Mouse (Mus musculus) forebrain, postnatal 0 days (tissue): ENCODE results near the gene Ankrd12. TPM values are rescaled to one million over a fixed set of nuclear protein-coding genes. Genes with fewer than 3 reads are reported as not detected.
A peak's percentile ranks its signal among the peaks of the same experiment; 100 is the strongest.
"Not testable (repeated sequence)": the region's sequence is repeated elsewhere in the genome, so short reads cannot be mapped to it uniquely, and the experiment has no call there.

Source experiments
- ATAC-seq: fragments of 200-750 bp; cut with Nextera tagmentation; 2 replicates; pipeline ENCODE4 v1.8.0; 2017; ENCODE audit warnings: mild to moderate bottlenecking, moderate library complexity
- DNase-seq: peaks from one replicate; pipeline ENCODE4 v3.0.0-alpha.2; 2015
- H3K27ac ChIP-seq: fragments of 300-500 bp; sonication (generic); 2 replicates; pipeline ENCODE4 v1.5.1; 2014; ENCODE audit warnings: low read depth, mild to moderate bottlenecking, antibody characterized with exemption, low read length, moderate library complexity, mixed read lengths
- H3K27me3 ChIP-seq: fragments of 300-500 bp; sonication (generic); 2 replicates; pipeline ENCODE4 v1.6.1; 2014; ENCODE audit warnings: mild to moderate bottlenecking, low read length, mixed read lengths; ENCODE audit not compliant: insufficient read depth
- H3K36me3 ChIP-seq: fragments of 300-500 bp; sonication (generic); 2 replicates; pipeline ENCODE4 v1.6.1; 2014; ENCODE audit warnings: mild to moderate bottlenecking, moderate library complexity; ENCODE audit not compliant: insufficient read depth
- H3K4me1 ChIP-seq: fragments of 300-500 bp; sonication (generic); 2 replicates; pipeline ENCODE4 v1.6.1; 2014; ENCODE audit warnings: antibody characterized with exemption; ENCODE audit not compliant: insufficient read depth
- H3K4me2 ChIP-seq: fragments of 300-500 bp; sonication (generic); 2 replicates; pipeline ENCODE4 v1.6.1; 2014; ENCODE audit warnings: low read depth, mild to moderate bottlenecking, moderate library complexity
- H3K4me3 ChIP-seq: fragments of 300-500 bp; sonication (generic); 2 replicates; pipeline ENCODE4 v1.5.1; 2014; ENCODE audit warnings: low read depth, low read length, mixed read lengths
- H3K9ac ChIP-seq: fragments of 300-500 bp; sonication (generic); 2 replicates; pipeline ENCODE4 v1.6.1; 2014; ENCODE audit warnings: mild to moderate bottlenecking
- H3K9me3 ChIP-seq: fragments of 300-500 bp; sonication (generic); 2 replicates; pipeline ENCODE4 v1.6.1; 2016; ENCODE audit warnings: low read length
- CTCF ChIP-seq: sonication (generic); IDR thresholded peaks from 2 replicates; pipeline ENCODE4 v1.5.1; 2016; ENCODE audit warnings: antibody characterized with exemption, control low read depth, low read depth
- WGBS: fragments of 180-500 bp; shearing (Covaris S2); extraction: QIAGEN DNeasy Blood & Tissue Kit; methylation state at CpG from one replicate; pipeline ENCODE4 v1.1.7; 2014; 5-methylcytosine and 5-hydroxymethylcytosine counted together
- polyA plus RNA-seq: library from polyadenylated mRNA; unstranded; fragments of >200 nt; fragmentation: Nextera tagmentation; extraction: Ambion mirVana; gene quantifications from 2 replicates; pipeline ENCODE4 v1.2.1, GENCODE M21; 2015
- total RNA-seq: library from RNA; depleted of rRNA; stranded (reverse); fragments of >200 nt; gene quantifications from 2 replicates; pipeline ENCODE4 v1.2.3, GENCODE M21; 2014

Ankrd12 gene
- total and polyA plus RNA-seq, 2 experiments from 2014 or later: 74.7 to 207 TPM

- no peaks in the 10 kb centered on the region for H3K9me3 ChIP-seq
- no peaks in the 10 kb centered on the region for H3K4me1 ChIP-seq
- DNase-seq (no peak), ATAC-seq (no peak)
- H3K27me3 ChIP-seq: no peaks in the 10 kb centered on the region
- no peak overlapping the region for H3K27ac ChIP-seq
- no peak overlapping the region for H3K9ac ChIP-seq
- H3K4me2 ChIP-seq: no peak overlapping the region
- H3K36me3 ChIP-seq: no peaks in the 10 kb centered on the region
- 88% methylated on average over 2 of the region's 2 CpGs for WGBS
- no peak for TF ChIP-seq CTCF
- no peak overlapping the region for H3K4me3 ChIP-seq
Measured at GRCm38 (mm10) chr17:66007473-66007872, 69.4 kb downstream of the Ankrd12 start.

DNA sequence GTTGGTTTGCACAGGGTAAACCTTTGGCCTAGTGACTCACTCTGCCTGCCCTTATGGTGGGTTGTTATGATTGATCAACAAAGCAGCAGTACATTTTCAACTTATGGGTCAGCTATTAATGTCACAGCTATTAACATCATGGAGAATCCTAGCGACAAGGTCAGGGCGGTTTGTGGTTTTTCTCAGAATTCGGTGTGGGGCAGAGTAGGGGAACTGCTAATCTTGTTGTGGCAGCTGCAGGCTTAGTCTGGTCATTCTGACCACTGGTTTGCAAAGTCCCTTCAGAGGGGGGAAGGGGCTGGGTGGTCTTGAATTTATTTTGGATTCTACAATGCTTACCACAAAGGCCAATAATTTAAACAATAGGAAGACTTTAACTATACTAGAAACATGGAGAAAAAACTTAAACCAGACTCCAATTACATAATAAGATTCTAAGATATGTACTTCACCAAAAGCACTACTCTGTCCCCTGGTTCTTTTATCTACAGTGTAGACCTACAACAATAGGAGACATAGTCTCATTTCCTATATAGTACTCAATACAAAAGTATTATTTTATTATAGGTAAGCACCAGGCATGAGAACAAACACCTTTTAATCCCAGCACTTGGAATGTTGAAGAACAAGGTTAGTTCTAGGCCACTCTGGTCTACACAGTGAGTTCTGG, 88.6 kb downstream of the Ankrd12 start:
- WGBS: 94% methylated on average over 3 of the region's 3 CpGs
- no peak overlapping the region for H3K4me2 ChIP-seq
- H3K4me1 ChIP-seq: no peaks in the 10 kb centered on the region
- no peak for TF ChIP-seq CTCF
- H3K9me3 ChIP-seq: no peaks in the 10 kb centered on the region
- no peak for DNase-seq
- ATAC-seq: no peak
- H3K9ac ChIP-seq: no peak overlapping the region
- H3K27me3 ChIP-seq: no peaks in the 10 kb centered on the region
- H3K36me3 ChIP-seq: peaks cover 21% of the 10 kb centered on the region
- no peak overlapping the region for H3K4me3 ChIP-seq
- H3K27ac ChIP-seq: no peak overlapping the region

- not testable (repeated sequence) for H3K4me1 ChIP-seq, ATAC-seq, DNase-seq, H3K27ac ChIP-seq, H3K4me3 ChIP-seq, H3K9me3 ChIP-seq, H3K27me3 ChIP-seq, H3K4me2 ChIP-seq, H3K9ac ChIP-seq
- peaks cover 36% of the 10 kb centered on the region for H3K36me3 ChIP-seq
Measured at GRCm38 (mm10) chr17:65976720-65977119, 100.2 kb downstream of the Ankrd12 start.

GRCm38 (mm10) chr17:65967751-65968150, 109.1 kb downstream of the Ankrd12 start:
- DNase-seq (no peak), ATAC-seq (no peak)
- H3K27me3 ChIP-seq: no peaks in the 10 kb centered on the region
- no peaks in the 10 kb centered on the region for H3K4me1 ChIP-seq
- peaks cover 11% of the 10 kb centered on the region for H3K36me3 ChIP-seq
- H3K9ac ChIP-seq: no peak overlapping the region
- H3K9me3 ChIP-seq: no peaks in the 10 kb centered on the region
- TF ChIP-seq CTCF: no peak
- H3K4me3 ChIP-seq: no peak overlapping the region
- H3K4me2 ChIP-seq: no peak overlapping the region
- 56% methylated on average over 11 of the region's 11 CpGs for WGBS
- no peak overlapping the region for H3K27ac ChIP-seq

DNA sequence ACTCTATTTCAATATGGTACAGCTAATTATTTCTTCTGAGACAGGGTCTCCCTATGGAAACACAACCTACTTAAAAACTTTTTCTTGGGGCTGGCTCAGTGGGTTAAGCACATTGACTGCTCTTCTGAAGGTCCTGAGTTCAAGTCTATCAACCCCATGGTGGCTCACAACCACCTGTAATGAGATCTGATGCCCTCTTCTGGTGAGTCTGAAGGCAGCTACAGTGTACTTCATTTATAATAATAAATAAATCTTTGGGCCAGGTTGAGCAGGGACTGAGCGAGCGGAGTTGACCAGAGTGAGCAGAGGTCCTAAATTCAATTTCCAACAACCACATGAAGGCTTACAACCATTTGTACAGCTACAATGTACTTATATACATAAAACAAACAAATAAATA, 114.6 kb downstream of the Ankrd12 start:
- ATAC-seq: no peak
- no peaks in the 10 kb centered on the region for H3K9me3 ChIP-seq
- H3K36me3 ChIP-seq: peaks cover 4% of the 10 kb centered on the region; the same call in 1 of the 2 replicates
- H3K4me2 ChIP-seq: no peak overlapping the region
- DNase-seq: no peak
- no peak overlapping the region for H3K4me3 ChIP-seq
- H3K27me3 ChIP-seq: no peaks in the 10 kb centered on the region
- 94% methylated on average over 2 of the region's 2 CpGs for WGBS
- H3K4me1 ChIP-seq: no peaks in the 10 kb centered on the region
- no peak overlapping the region for H3K9ac ChIP-seq
- no peak for TF ChIP-seq CTCF
- H3K27ac ChIP-seq: no peak overlapping the region

DNA sequence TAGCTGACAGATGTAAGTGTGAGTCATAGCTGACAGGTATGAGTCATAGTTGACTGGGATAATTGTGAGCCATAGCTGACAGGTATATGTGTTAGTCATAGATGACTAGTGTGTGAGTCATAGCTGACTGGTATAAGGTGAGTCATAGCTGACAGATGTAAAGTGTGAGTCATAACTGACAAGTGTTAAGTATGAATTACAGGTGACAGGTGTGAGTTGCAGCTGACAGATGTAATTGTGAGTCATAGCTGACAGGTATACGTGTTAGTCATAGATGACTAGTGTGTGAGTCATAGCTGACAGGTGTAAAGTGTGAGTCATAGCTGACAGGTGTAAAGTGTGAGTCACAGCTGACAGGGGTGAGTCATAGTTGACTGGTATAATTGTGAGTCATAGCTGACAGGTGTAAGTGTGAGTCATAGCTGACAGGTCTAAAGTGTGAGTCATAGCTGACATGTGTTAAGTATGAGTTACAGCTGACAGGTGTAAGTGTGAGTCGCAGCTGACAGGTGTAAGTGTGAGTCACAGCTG, 115.2 kb downstream of the Ankrd12 start:
- Histone ChIP-seq H3K27ac (no peak overlapping the region), H3K4me1 (no peaks in the 10 kb centered on the region), H3K27me3 (no peaks in the 10 kb centered on the region), H3K9ac (no peak overlapping the region), H3K36me3 (peaks cover 4% of the 10 kb centered on the region; the same call in 1 of the 2 replicates), H3K9me3 (no peaks in the 10 kb centered on the region), H3K4me3 (no peak overlapping the region), H3K4me2 (no peak overlapping the region)
- TF ChIP-seq CTCF: no peak
- DNase-seq: peak; percentile 5
- WGBS: 90% methylated on average over 2 of the region's 2 CpGs
- ATAC-seq: no peak; the same call in 1 of the 2 replicates

- WGBS: 79% methylated on average over 3 of the region's 3 CpGs
- peaks cover 3% of the 10 kb centered on the region; the same call in 1 of the 2 replicates for H3K36me3 ChIP-seq
Measured at GRCm38 (mm10) chr17:65959011-65959410, 117.9 kb downstream of the Ankrd12 start.

More at GRCm38 (mm10) chr17:65959011-65959410, 117.9 kb downstream of the Ankrd12 start:
- H3K4me2 ChIP-seq: no peak overlapping the region
- DNase-seq (no peak), ATAC-seq (no peak)
- TF ChIP-seq CTCF: no peak
- no peaks in the 10 kb centered on the region for H3K4me1 ChIP-seq
- H3K4me3 ChIP-seq: no peak overlapping the region
- H3K27me3 ChIP-seq: no peaks in the 10 kb centered on the region
- no peak overlapping the region for H3K27ac ChIP-seq
- no peak overlapping the region for H3K9ac ChIP-seq
- no peaks in the 10 kb centered on the region for H3K9me3 ChIP-seq
